Mouse (Mus musculus): ENCODE measurements around the gene Rab35.
A peak's percentile ranks its signal among the peaks of the same experiment; 100 is the strongest.

Gene Rab35

DNA sequence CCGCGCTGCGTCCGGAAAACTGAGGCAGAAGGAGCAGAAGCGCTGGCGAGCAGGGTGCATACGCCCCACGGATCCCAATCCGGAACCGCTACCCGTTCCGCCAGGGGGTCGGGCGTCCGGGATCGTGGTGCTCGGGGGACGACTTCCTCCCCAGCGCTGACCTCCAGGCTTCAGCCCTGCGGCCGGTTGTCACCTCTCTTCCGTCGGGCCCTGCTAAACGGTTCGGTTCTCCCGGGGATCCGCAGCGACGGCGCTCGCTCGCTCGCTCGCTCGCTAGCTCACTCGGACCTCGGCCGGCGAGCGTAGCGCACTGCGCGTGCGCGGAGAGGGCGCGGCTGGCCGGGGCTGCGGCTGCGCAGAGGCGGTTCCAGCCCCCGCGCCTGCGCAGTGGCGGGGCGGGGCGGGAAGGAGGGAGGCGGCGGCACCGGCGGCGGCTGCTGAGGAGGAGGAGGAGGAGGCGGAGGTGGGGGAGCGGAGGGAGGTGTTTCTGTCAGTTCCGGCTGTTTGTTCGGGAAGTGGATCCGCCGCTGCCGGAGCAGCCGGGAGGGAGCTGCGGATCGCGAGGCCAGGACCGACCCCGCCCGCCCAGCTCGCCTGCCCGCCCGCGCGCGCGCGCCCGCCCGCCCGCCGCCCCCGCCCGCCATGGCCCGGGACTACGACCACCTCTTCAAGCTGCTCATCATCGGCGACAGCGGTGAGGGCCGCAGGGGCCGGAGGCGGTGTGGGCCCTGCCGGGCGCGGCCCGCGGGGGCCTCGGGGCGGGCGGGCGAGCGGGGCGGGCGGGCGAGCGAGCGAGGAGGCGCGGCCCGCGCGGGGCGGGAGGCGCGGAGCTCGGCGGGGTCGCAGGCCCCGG, at the start of gene Rab35:
Rab35 (plus strand) TSS at position 404 of the 853 bp plus-strand sequence.
- peak; percentile 91 for DNase-seq (ENCODE audit: low read depth, low spot score)

DNA sequence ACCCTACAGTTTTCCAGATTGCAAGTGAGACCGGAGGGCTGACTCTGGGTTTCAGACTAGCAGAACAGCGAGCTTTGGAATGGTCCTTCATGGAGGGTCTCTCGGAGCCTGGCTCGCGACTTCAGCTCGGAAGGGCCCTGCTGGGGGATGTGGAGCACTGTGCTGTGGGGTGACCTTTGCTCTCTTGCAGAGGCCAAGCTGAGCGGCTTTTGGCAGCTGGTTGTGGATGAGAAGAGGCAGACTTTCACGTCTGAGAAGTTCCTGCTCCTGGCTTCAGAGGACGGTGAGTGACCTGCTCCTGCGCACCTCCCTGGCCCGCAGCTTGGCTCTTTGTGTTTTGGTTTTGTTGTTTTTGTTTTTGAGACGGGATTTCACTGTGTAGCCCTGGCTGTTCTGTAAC, 46.1 kb upstream of the Rab35 start:
- DNase-seq (ENCODE audit: low read depth, low spot score): no peak

DNA sequence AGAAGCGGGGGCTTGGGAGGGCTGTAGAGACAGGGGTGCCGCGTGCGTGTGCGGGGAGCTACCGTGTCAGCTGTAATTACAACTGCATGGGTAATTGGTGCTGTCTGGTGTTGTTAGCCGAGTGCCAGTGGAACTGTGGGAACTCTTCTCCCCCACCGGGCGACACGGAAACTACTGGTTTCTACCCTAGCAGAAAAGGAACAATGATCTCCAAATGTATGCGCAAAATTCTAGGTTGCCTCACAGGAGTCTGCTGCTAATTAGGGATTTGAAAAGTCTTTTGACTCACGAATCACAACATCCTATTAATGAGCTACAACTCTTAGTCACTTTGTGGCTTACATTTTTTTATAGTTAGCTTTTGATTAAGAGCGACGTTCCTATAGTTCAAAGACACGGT, 45.5 kb upstream of the Rab35 start:
- no peak for DNase-seq (ENCODE audit: low read depth, low spot score)

- no peak for DNase-seq (ENCODE audit: low read depth, low spot score)
Measured at GRCm38 (mm10) chr5:115586780-115587179, 44.9 kb upstream of the Rab35 start.

- DNase-seq (ENCODE audit: low read depth, low spot score): no peak
Measured at GRCm38 (mm10) chr5:115591028-115591427, 40.7 kb upstream of the Rab35 start.

GRCm38 (mm10) chr5:115591506-115591905, 40.2 kb upstream of the Rab35 start:
- no peak for DNase-seq (ENCODE audit: low read depth, low spot score)

- DNase-seq (ENCODE audit: low read depth, low spot score): no peak
Measured at GRCm38 (mm10) chr5:115603561-115603960, 28.1 kb upstream of the Rab35 start.

DNA sequence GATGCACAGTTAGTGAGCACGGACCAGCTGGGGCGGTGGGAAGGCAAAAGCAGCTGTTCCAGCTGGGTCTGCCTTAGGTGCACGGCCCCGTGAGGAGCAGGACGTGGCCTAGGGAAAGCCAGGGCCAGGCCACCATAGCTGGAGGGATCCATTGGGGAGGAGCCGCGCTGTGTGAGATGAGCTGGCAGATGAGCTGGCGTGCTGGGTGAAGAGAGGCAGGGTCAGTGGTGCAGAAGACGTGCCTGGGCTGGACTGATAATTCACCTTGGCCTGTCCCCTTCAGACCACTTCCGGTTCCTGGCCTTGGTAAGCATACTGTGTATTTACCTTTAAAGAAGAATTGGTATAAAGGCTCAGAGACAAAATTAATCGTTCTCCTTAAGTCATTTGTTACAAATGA, 20.1 kb upstream of the Rab35 start:
- no peak for DNase-seq (ENCODE audit: low read depth, low spot score)

DNA sequence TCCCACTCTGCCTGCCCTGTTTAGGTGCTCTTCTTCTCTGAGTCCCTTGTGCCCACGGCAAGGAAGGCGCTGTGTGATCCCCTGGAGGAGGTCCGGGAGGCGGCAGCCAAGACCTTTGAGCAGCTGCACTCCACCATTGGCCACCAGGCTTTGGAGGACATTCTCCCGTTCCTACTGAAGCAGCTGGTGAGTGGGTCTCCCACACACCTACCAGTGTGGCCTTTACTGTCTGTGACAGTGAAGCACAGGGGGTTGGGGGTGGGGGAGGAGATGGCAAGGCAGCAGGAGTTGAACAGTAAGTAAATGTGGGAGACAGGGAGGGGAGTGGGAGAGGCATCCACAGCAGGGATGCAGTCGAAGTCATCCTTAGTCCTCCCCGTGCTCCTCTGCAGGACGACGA, 18.4 kb upstream of the Rab35 start:
- no peak for DNase-seq (ENCODE audit: low read depth, low spot score)

DNA sequence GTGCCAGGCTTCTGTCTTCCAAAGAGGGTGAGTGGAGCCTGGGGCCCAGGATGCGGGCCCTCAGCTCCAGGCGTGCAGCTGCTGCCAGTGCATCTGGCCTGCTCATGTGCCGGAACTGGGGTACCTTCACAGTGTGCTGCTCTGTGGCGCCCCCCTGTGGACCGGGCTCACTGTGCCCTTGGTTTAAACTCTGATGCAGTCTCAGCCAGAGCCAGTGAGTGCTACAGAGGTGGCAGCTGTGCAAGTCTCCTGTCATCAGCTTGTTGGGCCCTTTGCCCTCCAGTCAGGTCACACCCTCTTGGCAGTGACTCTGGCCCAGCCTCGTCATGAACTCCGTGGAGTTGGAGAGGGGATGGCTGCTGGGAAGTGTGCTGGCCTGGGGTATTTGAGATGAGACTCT, 16.8 kb upstream of the Rab35 start:
- DNase-seq (ENCODE audit: low read depth, low spot score): no peak

DNA sequence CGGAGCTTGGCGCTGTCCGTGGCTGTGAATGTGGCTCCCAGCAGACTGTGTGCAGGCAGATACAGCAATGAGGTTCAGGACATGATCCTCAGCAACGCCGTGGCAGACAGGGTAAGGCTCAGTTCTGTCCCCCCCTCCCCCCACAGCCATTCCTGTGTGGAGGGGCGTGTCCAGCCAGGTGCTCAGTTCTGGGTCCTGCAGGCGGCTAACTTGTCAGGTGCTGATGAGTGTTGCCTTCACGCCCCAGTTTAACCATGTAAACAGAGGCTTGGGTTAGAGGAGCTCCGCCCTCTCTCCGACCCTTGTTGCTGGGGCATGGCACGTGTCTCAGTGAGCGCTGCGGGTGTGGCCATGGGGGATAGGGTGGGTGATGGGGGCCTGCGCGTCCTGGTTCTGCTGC, 12.0 kb upstream of the Rab35 start:
- DNase-seq (ENCODE audit: low read depth, low spot score): no peak

GRCm38 (mm10) chr5:115622686-115623085, 9.0 kb upstream of the Rab35 start:
- peak; percentile 30 for DNase-seq (ENCODE audit: low read depth, low spot score)

GRCm38 (mm10) chr5:115623694-115624440, 7.8 kb upstream of the Rab35 start:
- DNase-seq (ENCODE audit: low read depth, low spot score): no peak

GRCm38 (mm10) chr5:115626237-115626886, 5.3 kb upstream of the Rab35 start:
- DNase-seq (ENCODE audit: low read depth, low spot score): peak; percentile 83

DNA sequence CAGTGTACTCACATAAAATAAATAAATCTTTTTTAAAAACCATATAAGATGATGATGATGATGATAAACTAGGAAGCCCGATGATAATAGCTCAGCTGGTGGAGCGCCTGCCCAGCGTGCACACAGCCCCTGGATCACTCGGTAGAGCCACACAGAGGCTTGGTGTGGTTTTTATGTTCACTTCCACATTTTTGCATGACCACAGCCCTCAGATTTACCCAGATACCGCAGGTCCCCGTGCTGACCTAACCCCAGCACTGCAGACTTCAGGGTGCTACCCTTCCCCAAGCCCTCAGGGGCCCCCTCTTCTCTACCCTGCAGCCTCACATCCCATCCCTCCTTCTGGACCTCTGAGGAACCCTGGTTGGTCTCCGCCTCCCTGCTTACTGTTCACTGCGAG, 3.6 kb upstream of the Rab35 start:
- no peak for DNase-seq (ENCODE audit: low read depth, low spot score)

GRCm38 (mm10) chr5:115629672-115630071, 2.0 kb upstream of the Rab35 start:
- no peak for DNase-seq (ENCODE audit: low read depth, low spot score)

- no peak for DNase-seq (ENCODE audit: low read depth, low spot score)
Measured at GRCm38 (mm10) chr5:115630291-115630690, 1.4 kb upstream of the Rab35 start.

- DNase-seq (ENCODE audit: low read depth, low spot score): no peak
Measured at GRCm38 (mm10) chr5:115632358-115632714, 628 bp downstream of the Rab35 start.

- no peak for DNase-seq (ENCODE audit: low read depth, low spot score)
Measured at GRCm38 (mm10) chr5:115633060-115633459, 1.4 kb downstream of the Rab35 start.

DNA sequence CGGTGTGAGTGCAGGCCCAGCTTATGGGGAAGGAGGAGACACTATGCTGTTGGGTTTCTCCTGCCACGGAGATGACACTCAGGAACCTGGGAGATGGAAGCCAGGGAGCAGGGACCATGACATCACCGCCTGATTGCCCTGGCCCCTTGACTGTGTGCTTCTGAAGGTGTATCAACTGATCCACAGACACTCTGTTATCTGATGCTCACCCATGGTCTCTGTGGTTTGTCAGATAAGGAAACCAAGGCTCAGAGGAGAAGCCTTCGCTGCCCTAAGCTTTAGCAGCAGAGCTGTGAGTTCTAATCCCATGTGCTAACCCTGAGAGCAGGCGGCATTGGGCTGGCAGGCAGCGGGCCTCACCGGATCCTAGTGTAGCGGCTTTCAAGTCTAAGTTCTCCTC, 2.3 kb downstream of the Rab35 start:
- peak; percentile 53 for DNase-seq (ENCODE audit: low read depth, low spot score)

DNA sequence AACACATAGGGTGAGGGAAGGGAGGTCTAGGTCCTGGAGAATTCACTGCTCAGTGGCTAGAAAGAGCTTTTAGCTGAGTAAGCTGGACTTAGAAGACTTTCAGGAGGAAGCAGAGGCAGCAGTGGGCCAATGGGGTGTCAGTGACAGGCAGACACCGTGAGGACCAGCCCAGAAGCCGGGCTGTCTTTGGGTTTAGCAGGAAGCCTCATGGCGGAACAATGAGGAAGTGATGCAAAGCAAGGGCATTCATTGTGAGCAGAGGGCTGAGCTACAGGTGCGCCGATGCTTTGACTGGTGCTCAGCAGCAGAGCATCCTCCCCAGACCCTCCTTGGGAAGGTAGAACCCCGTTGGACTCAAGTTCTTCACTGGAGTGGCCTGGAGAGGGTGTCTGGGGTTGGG, 3.8 kb downstream of the Rab35 start:
- DNase-seq (ENCODE audit: low read depth, low spot score): no peak

DNA sequence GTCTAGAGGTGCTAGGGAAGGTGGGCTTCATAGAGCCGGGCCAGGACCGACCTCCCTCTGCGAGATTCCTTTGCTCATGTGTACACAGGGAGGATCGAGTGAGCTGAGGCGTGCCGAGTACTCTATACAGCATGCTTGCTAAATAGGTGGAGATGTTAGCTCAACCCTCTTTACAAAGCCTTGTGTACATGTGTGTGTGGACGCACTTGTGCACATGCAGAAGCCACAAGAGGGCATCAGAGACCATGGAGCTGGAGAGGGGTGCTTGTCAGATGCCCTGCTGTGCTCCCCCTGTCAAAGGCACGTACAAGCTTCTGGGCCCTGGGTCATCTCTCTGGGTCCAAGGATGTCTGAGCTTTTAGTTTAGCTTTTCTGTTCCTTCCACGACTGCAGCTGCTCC, 12.5 kb downstream of the Rab35 start:
- DNase-seq (ENCODE audit: low read depth, low spot score): no peak

- no peak for DNase-seq (ENCODE audit: low read depth, low spot score)
Measured at GRCm38 (mm10) chr5:115648876-115649275, 17.2 kb downstream of the Rab35 start.

Measured in c-Kit-negative CD71-positive TER-119-positive erythroid progenitor cells, embryonic 14.5 days (primary cell).